Mouse (Mus musculus): Measurements from ENCODE around the gene Utrn.

- no peak for TF ChIP-seq CTCF (IDR thresholded peaks at IDR 0.05; ENCODE audit: control insufficient read depth, insufficient read depth, insufficient replicate concordance, low read depth, low read length)
- TF ChIP-seq POLR2A (IDR thresholded peaks at IDR 0.05; ENCODE audit: control insufficient read depth, low read depth, low read length): no peak
Measured at GRCm38 (mm10) chr10:12700576-12700975, 168.6 kb downstream of the Utrn start.

All from testis, adult 2 months (tissue).